Mouse (Mus musculus): ENCODE results near the gene Raet1d. TPM values are rescaled to one million over a fixed set of nuclear protein-coding genes. Genes with fewer than 3 reads are reported as not detected.
"Not testable (repeated sequence)": the region's sequence is repeated elsewhere in the genome, so short reads cannot be mapped to it uniquely, and the experiment has no call there.

Raet1d gene
- polyA plus RNA-seq, 1 experiment from 2014 or later: 7.1 TPM

- H3K4me3 ChIP-seq; ATAC-seq; H3K9me3 ChIP-seq (replicated peaks); H3K4me2 ChIP-seq; H3K9ac ChIP-seq; H3K36me3 ChIP-seq; H3K27ac ChIP-seq; H3K4me1 ChIP-seq; H3K27me3 ChIP-seq (replicated peaks): not testable (repeated sequence)
- WGBS (ENCODE audit: insufficient replicate concordance): 74% methylated on average over 4 of the region's 5 CpGs
These were observed 31.3 kb downstream of the Raet1d start for GRCm38 (mm10) chr10:22391616-22392015.

GRCm38 (mm10) chr10:22393028-22393824 lies 32.9 kb downstream of the Raet1d start:
- H3K27me3 ChIP-seq (replicated peaks); H3K9ac ChIP-seq; H3K4me1 ChIP-seq; ATAC-seq; H3K27ac ChIP-seq; H3K36me3 ChIP-seq; H3K9me3 ChIP-seq (replicated peaks); H3K4me3 ChIP-seq; H3K4me2 ChIP-seq: not testable (repeated sequence)
- WGBS (ENCODE audit: insufficient replicate concordance): no CpG with 5 or more reads among the region's 2 CpGs

- H3K27me3 ChIP-seq (replicated peaks); H3K4me2 ChIP-seq; H3K4me3 ChIP-seq; H3K4me1 ChIP-seq; ATAC-seq; H3K36me3 ChIP-seq; H3K9ac ChIP-seq; H3K9me3 ChIP-seq (replicated peaks); H3K27ac ChIP-seq: not testable (repeated sequence)
- WGBS (ENCODE audit: insufficient replicate concordance): 33% methylated on average over 1 of the region's 1 CpGs
These were observed 36.3 kb downstream of the Raet1d start for GRCm38 (mm10) chr10:22396680-22397079.

- not testable (repeated sequence) for H3K36me3 ChIP-seq; H3K9me3 ChIP-seq (replicated peaks); H3K27ac ChIP-seq; H3K4me2 ChIP-seq; H3K27me3 ChIP-seq (replicated peaks); H3K4me1 ChIP-seq; H3K9ac ChIP-seq; H3K4me3 ChIP-seq
- WGBS (ENCODE audit: insufficient replicate concordance): 2% methylated on average over 9 of the region's 11 CpGs
- peak; percentile 64 for ATAC-seq
These were observed 42.0 kb downstream of the Raet1d start for GRCm38 (mm10) chr10:22402225-22402917.

GRCm38 (mm10) chr10:22413702-22414494 lies 53.5 kb downstream of the Raet1d start:
- H3K27ac ChIP-seq; H3K27me3 ChIP-seq (replicated peaks); H3K9me3 ChIP-seq (replicated peaks); H3K36me3 ChIP-seq; ATAC-seq; H3K4me2 ChIP-seq; H3K9ac ChIP-seq; H3K4me3 ChIP-seq; H3K4me1 ChIP-seq: not testable (repeated sequence)
- WGBS (ENCODE audit: insufficient replicate concordance): 0% methylated on average over 1 of the region's 8 CpGs

Other genes starting within 250 kb of the Raet1d start
- 2.7 and 3.7 TPM in 2 replicates for gene E030030I06Rik, start 211.3 kb upstream of the Raet1d start, polyA plus RNA-seq (2016; fragmentation: Nextera tagmentation; extraction: Ambion mirVana)
- 1.2 and 1.3 TPM in 2 replicates for gene Raet1e, start 202.0 kb upstream of the Raet1d start, polyA plus RNA-seq (2016; fragmentation: Nextera tagmentation; extraction: Ambion mirVana)
- gene H60b, start 202.0 kb upstream of the Raet1d start, polyA plus RNA-seq (2016; fragmentation: Nextera tagmentation; extraction: Ambion mirVana): 0.16 and 0.30 TPM in 2 replicates